Mouse (Mus musculus): ENCODE results near the gene Pknox1.

DNA sequence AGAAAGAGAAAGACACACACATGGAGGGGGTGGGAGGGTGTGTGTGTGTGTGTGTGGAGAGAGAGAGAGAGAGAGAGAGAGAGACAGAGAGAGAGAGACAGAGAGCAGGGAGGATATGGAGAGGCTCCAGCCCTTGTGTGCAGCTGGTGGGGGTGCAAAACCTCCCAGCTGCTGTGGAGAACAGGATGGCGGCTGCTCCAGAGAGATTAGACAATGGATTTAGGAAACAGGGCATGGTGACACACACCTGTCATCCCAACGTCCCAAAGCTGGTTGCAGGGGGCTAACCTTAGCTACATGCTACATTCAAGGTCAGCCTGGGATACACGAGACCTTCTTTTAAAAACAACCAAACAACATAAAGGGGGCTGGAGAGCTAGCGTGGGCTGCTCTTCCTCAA lies 8.3 kb upstream of the Pknox1 start:
- no peak for TF ChIP-seq CTCF (IDR thresholded peaks at IDR 0.05; ENCODE audit: extremely low read depth, insufficient read depth, low read length)
- no peak for TF ChIP-seq POLR2A (IDR thresholded peaks at IDR 0.05; ENCODE audit: extremely low read depth, insufficient read depth, low read length)

Data from cortical plate, adult 2 months (tissue).